Mouse (Mus musculus): ENCODE results near the gene Ppm1d.

DNA sequence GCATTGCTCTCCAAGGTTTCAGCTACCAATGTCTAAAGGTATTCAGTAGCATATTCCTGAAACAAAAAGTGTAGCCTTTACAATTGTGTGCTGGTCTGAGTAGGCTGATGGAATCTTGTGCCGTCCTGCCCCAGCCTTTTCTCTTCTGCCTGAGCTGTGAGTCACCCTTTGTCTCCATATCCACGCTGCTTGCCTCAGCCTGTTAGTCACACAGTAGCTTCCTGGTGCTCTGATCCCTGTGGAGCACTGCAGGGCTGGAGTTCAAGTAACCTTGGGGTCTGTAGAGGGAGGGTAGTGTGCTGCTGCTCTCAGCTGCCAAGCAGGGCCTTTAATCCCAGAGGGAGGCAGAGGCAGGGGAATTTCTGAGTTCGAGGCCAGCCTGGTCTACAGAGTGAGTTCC lies 56.8 kb downstream of the Ppm1d start:
- TF ChIP-seq CTCF (IDR thresholded peaks at IDR 0.05; ENCODE audit: insufficient read depth, low read length) (no peak), POLR2A (IDR thresholded peaks at IDR 0.05; ENCODE audit: borderline replicate concordance, extremely low read depth, low read depth, low read length) (no peak)
